Mouse (Mus musculus) heart, postnatal 14 days (tissue): Measurements from ENCODE around the gene Umps. TPM values are rescaled to one million over a fixed set of nuclear protein-coding genes. Genes with fewer than 3 reads are reported as not detected.
A peak's percentile ranks its signal among the peaks of the same experiment; 100 is the strongest.

Source experiments
- DNase-seq, 2 experiments: peaks; one replicate each; pipeline ENCODE4 v3.0.0; 2021 to 2022
- intact Hi-C: fragments of 180-260 bp; cut with DNase I; formaldehyde crosslinking; loops from one replicate; pipeline ENCODE4 v1.15.1; 2025
- total RNA-seq, 2 experiments: library from RNA; stranded (reverse); gene quantifications; 2 replicates each; pipeline ENCODE4 v1.2.3; 2021

The Umps gene
- total RNA-seq, 2 experiments from 2014 or later, result 9.2 TPM

DNA sequence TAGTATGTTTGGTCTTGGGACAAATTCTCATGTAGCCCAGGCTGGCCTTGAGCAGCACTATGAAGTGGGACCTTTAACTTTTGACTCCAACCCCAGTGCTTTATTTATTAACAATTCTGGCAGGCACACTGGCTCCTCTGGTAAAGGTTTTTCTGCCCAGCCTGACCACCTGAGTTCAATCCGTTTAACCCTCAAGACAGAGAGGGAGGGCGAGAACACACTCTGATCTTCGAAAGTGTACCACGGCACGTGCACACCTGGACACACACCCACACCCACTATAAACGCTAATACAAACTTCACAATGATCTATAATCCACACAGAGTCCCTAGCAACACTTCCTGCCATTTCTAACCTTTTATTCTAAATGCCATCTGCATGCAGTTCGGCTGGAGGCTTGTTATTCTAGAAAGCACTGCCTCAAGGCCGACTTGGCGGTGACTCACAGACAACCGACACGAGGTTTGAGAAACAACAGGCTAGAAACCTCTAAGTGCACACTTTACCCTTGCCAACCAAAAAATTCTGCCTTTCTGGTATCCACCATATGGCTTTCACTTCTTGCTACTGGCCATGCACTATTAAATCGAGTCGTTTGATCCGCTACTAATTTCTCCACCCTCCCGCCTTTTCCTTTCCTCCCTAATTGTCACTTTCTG is 830 bp downstream of the Umps start:
- intact Hi-C loops, result no loop called here

DNA sequence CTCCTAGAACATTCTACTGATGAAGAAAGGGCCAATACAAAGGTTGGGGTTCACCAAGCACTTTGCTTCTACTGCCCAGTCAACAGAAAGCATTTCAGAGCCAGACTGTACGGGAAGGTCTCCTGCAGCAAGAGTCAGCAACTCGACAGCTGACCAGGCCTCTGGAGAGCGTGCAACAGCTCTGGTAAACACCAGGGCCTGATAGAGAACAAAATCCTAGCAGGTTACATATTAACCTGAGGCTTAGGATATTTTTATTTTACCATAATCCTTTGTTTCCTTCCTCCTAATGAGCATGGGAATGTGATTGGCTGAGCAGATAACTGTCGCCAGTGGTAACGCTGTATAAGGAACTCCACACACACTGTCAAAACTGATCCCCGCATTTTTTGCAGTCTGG is 3.3 kb downstream of the Umps start:
- intact Hi-C loops, result no loop called here
- DNase-seq, result no peak

More for the DNA sequence above, 830 bp downstream of the Umps start:
- DNase-seq, result peak in 1 of 2 experiments; percentile 11

DNA sequence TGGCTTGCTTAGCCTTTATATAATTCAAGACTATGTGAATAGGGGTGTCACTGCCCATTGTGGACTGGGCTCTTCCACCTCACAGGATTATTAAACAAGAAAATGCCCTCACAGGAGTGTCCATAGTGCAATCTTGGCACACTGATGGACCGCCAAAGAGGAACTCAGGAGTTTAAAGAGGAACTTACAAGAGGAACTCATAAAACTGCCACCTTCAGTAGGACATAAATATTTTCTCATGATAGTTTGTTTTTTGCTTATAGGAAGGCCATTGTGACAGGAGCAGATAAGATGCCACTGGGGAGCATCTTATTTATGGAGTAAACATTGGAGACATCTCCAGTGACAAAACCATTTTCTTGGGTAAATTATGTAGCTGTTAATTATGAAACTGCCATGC is 12.0 kb downstream of the Umps start:
- no peak for DNase-seq
- intact Hi-C loops, result no loop called here

DNA sequence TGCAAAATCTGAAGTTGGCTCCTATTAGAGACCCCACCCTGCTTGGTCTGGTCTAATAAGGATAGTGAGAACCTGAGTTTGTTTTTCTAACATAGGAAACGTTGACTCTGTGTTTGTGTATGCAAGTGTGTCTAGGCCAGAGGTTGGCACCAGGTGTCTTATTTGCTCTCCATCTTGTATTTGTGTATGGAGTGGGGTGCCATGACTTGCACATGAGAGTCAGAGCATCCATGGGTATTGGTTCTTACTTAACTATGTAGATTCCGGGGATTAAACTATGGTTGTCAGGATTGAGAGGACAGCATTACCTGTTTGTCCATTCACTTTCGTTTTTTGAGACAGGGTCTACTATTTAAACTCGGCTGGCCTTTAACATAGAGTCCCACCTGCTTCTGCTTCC is 13.8 kb downstream of the Umps start:
- no peak for DNase-seq
- intact Hi-C loops, result no loop called here

DNA sequence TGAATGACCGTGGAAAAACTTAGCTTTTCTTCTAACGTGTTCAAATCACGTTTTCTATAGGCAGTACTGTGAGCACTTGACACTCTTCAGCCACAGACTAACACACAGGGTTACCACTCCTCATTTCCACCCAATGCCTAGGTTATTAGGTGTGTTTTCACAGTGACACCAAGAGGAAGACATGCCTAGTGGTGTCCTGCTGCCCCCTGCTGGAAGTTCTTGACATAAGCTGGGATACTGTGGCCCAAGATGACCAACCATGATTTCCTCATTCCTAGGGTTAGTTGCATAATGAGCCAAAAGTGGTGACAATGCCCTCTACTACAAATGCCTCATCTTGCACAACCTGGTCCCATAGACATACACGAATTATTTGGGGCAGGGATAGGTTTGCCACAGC is 16.0 kb downstream of the Umps start:
- DNase-seq, result peak; percentile 87 to 92
- intact Hi-C loops, result loop anchor here (1.0 to 2.0 kb wide), 2 partner anchors 52 to 131 kb away; no protein-coding TSS in a partner anchor

DNA sequence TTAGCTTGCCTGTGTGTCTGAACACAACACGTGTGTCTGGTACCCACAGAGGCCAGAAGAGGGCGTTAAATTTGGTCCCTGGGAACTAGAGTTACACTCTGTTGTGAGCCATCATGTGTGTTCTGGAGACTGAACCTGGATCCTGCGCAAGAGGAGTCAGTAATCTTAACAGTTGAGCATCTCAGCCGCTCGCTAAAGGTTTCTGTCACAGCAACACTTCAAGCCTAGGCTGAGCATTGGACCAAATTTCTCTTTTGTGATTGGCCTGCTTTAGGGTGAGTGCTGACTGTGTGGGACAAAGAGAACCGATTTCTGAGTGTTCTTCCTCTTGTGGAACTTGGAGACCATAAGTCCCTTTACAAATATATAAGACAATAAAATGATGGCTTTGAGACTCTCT is 16.5 kb downstream of the Umps start:
- intact Hi-C loops, result loop anchor here (2.0 kb wide), 1 partner anchor 52 kb away; no protein-coding TSS in a partner anchor

DNA sequence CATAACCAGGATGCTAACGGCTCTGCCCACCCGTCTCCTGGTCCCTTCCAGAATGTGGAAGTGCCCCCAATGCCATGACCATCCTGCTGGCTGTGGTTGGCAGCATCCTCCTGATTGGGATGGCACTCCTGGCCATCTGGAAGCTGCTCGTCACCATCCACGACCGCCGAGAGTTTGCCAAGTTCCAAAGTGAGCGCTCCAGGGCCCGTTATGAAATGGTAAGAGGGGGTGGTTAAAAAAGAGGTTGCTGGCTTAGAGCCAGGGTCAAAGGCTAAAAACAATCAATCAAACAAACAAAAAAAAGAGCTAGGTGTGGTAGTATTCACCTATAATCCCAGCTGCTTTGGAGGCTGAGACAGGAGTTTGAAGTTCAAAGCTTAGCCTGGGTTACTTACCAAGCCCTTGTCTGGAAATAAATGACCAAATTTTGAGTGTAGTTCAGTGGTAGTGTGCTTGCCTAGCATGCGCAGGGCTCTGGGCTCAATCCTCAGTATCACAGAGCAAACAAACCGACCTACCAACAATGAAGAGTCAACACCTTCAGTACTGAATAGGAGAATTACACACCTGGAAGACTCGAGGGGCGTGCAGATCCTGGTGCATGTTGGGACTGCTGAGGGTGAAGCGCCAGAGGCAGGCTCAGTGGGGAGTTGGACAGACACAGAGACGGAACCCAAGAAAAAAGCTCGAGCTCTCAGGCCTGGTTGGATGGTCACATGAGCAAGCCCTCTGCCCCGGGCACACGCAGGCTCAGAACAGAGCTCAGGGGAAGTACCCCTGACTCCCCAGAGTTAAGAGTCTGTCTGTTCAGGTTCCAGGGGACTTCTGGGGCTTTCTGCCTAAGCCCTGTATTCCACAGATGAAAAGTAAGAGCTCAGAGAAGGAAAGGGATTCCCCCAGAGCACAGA is 18.9 kb downstream of the Umps start:
- DNase-seq, result no peak
- intact Hi-C loops, result no loop called here

More for the DNA sequence above, 16.5 kb downstream of the Umps start:
- no peak for DNase-seq

DNA sequence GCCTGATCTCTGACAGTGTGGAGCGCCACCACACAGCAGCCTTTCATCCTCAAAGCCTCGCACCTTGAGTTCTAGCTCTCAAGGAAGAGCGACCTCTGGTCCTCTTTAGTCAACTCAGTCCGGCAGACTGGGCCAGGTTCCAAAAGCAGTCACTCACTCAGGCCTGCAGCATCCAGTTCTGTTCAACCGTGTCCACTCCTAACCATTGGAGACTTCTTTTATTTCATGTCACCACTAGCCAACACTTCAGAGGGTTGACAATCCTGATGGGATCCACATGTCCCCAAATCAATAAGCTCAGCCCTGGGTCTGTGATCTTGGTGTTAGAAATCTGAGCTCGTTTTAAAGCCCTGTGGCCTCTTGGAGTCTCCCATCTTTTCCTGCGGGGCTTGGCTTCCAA is 20.8 kb downstream of the Umps start:
- intact Hi-C loops, result no loop called here
- no peak for DNase-seq

DNA sequence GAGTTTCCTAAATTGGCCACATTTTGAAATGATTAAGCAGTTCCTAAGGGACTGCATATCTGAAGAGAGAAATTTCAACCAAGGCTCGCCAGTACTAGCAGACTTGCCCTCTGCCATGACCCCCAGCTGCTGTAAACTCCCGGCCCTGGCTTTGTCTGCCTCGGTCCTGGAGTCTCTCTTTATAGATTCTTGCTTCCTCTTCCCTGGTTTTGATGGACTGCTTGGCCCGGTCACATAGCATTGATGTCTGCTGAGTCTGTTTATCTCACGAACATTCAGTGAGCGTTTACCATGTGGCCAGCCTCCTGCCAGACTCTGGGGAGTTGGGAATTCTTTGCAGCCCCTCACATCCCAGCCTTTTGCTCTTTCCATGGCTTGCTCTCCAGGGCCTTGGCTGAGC is 22.1 kb downstream of the Umps start:
- no peak for DNase-seq
- intact Hi-C loops, result loop anchor here (2.0 kb wide), 1 partner anchor 24 kb away; no protein-coding TSS in a partner anchor

DNA sequence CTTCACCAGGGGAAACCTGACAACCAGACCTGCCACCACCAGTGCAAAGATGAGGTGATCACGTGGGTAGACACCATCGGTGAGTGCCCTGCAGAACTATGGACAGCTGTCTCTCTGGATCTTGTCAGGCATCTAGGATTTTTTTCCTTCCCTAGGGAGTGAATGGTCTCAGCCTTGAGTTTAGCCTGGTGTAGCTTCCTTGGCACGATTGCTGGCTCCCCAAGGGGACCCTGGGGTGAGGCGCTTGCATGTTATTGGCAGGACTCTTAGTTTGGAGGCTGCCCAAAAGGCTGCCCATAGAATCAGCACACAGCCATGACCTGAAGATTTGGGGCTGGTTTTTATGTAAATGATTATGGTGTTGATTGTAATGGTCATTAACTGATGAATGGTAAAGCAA is 22.7 kb downstream of the Umps start:
- no peak for DNase-seq
- intact Hi-C loops, result loop anchor here (2.0 kb wide), 1 partner anchor 23 kb away; no protein-coding TSS in a partner anchor

DNA sequence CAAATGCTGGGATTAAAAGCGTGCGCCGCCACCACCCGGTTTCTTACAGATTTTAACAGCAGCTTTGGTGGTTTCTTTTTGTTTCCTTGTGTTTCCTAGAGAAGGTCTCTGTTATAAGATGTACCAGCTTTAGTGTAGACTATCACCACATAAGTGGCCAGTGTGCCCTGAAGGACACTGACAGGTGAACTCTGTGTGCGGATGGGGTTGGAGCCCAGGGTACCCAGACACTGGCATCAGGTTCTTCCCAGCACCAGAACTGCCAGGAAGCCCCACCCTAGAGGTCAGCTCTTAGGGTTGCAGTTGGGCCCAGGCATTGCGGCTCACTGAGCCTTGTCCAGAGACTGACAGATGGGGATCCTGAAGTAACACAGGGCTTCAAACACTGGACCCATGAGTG is 23.4 kb downstream of the Umps start:
- intact Hi-C loops, result no loop called here
- DNase-seq, result no peak

DNA sequence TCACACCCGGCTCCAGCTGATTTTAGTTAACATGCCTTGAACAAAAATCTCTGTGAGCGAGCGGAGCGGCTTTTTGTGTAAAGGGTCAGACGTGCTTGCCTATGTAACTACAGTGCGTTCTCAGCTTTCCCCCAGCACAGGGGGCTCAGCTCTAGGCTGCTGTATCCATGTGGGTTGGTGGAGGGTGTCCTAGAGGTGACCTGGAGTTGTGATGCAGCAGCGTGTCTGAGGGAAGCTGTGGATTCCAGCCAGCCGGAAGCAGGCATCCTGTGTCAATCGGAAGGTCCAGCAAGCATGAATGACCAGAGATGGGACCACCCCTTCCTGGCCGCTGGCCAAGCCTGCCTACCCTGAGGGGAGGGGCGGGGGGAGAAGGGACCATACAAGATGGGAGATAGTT is 24.5 kb downstream of the Umps start:
- peak; percentile 69 to 74 for DNase-seq
- intact Hi-C loops, result no loop called here

DNA sequence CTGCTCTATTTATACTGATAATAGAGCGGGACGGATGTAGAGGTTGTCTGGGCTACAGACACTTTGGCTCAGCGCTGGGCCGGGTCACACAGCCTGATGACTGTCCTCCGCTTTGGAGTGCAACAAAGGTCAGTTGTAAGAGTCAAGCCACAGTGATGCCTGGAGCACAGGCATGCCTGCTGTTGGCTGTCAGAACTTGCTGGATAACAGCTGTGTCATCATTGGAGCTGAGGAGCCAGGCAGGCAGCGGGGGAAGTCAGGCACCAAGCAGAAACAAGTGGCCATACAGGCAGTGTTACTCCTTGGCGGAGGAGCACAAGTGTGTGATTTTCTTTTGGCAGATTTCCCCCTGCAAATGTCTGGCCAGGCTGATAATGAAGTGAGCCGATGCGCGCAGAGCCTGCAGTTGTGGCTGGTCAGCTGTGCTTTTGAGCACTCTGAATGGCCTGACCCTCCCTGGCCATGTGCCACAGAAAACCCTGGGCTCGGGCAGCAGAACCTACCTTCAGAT is 25.5 kb downstream of the Umps start:
- peak; percentile 72 to 76 for DNase-seq
- intact Hi-C loops, result no loop called here

DNA sequence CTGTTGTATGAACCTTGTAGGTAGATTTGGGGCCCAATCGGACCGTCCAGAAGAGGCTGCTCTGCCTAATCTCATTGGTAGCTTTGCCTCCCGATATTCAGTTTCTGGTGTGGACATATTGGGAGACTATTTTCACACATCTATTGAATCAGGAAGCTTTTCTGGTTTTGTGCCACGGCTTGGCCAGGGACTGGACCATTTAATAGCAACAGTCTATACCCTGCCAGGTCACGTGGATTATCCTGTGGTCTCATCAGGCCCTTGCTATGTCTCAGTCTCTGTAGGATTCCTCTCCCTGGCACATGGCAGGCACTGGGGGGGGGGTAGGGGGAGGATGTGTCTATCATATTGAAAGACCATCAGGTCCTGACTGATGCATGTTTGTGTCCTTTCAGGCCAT is 26.7 kb downstream of the Umps start:
- intact Hi-C loops, result no loop called here

DNA sequence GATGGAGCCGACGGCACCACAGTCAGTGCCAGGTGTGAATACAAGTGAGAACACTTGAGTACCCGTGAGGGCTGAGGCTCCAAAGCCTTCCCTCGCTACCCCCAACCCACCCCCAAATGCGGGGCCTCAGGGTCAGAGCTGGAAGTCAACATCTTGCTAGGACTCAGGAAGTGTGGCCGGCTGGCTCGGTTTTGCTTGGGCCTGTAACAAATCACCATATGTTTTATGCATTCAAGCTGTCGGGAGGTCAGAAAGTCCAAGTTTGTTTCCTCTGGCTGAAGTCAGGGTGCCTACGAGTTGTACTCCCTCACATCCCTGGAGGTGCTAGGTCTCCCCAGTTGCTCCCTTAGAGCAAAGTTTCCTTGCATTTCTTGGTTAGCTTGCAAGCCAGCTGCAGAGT is 27.2 kb downstream of the Umps start:
- DNase-seq, result no peak
- intact Hi-C loops, result loop anchor here (2.0 kb wide), 1 partner anchor 45 kb away; no protein-coding TSS in a partner anchor

More for the DNA sequence above, 26.7 kb downstream of the Umps start:
- no peak for DNase-seq

DNA sequence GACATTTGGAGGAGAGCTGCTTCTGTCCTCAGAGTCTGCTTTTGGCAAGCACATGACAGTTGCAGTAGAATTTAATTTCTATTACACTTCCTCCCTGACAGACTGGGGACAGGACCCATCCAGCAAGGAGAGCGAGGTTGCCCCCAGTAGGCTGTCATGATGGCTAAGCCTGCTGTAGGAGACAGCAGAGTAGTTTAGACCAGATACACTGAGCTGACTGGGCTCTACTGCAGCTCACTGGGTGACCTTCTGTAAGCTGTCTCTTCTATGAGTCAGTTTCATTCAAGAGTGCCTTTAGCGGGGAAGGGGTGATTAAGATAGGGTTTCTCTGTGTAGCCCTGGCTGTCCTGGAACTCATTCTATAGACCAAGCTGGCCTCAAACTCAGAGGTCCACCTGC is 27.7 kb downstream of the Umps start:
- DNase-seq, result no peak
- intact Hi-C loops, result loop anchor here (2.0 kb wide), 1 partner anchor 44 kb away; no protein-coding TSS in a partner anchor

DNA sequence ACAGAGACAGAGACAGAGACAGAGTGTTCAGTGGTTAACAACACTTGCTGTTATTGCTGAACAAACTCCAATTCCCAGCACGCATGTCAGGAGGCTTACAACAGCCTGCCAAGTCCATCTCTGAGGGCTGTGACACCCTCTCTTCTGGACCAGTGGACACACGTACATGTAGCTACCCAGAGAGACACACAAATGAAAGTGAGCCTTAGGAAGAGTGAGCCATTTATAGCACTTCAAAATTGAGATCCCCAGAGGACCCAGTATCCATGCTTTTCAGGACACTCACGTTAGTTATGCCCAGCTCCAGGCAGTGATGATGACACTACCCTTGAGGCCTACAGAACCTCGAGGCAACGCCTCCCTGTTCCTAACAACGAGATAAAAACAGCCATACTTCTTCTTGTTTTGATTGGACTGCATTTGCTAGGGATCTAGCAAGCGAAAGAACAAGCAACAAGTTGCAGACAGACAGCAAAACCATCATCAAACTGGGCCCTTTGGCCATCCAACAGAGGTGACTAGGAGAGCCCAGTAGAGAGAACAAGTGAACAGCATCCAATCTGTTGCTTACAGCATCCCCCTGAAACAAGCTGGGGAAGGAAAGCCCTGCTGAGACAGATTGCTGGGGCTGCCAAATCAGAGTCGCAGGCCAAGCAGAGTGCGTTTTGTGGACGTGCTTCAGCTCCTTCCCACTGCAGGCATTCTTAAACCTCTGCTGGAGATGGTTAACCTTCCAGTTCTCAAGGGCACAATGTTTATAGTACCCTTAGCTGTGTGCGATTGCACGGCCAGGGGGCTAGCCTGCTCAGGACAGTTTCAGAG is 28.3 kb downstream of the Umps start:
- no peak for DNase-seq
- intact Hi-C loops, result loop anchor here (2.0 kb wide), 1 partner anchor 44 kb away; no protein-coding TSS in a partner anchor

DNA sequence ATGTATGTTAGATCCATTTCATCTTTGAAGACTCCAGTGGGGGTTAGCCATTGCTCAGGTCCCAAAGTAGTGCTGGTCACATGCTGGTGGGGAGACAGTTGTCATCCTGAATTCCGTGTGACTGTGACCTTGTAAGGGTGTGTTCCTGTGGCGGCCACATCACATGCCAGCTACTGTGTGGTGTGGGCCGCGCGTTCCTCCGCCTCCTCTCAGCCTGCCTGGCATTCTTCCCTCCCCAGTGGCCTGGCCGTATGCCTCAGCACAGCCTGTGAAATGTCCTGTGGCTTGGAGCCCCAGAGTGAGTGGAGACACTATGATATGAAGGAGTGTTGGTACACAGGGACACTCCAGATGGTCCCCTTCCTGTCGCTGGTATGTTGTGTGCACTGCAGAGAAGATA is 29.3 kb downstream of the Umps start:
- intact Hi-C loops, result no loop called here

DNA sequence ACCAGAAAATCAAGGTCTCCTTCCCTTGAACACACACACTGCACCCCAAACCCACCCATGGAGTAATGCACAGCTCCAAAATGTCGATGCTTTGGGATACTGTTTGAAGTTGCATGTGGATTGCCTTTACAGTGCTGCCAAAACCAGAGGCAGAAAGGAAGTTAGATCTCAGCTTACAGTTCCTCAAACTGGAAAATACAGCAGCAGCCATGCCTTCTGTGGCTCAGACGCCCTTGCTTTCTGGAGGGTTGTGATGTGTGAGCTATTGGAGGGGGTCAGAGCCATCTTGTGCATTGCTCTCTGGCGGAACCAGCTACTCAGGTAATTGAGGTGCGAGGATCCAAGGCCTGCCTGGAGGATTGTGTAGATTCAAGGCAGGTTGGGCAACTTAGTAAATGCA is 30.0 kb downstream of the Umps start:
- intact Hi-C loops, result no loop called here
- no peak for DNase-seq

More for the DNA sequence above, 29.3 kb downstream of the Umps start:
- DNase-seq, result peak; percentile 80 to 87

DNA sequence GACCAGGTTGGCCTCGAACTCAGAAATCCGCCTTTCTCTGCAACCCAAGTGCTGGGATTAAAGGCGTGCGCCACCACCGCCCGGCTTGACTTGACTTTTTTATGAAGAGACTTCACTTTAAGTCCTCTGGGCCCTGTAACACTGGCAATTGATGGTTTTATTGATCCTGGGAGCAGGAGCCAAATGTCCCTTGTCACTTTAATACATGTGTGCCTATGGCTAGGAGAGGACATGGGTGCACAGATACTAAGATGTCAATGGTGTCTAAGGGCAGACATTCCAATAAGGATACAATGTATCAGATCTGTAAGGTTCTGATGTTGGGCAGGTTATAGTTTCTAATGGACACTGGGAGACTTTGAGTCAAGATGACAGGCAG is 31.4 kb downstream of the Umps start:
- DNase-seq, result no peak
- intact Hi-C loops, result no loop called here
